Mouse (Mus musculus) mouse embryonic stem cell (cell line): Measurements from ENCODE around the gene Dync1h1.
"Not testable (repeated sequence)": the region's sequence is repeated elsewhere in the genome, so short reads cannot be mapped to it uniquely, and the experiment has no call there.

Source experiments
- in situ Hi-C, 2 experiments: fragments of 300-500 bp; cut with MboI; formaldehyde crosslinking; loops; 1 replicate in 1 of 2; 3 replicates in 1 of 2; pipeline ENCODE4 v1.14.3; 2019 to 2020; ENCODE audit warnings: low sequenced_read_pairs in 2 of 2, low pct_unique_long_range_greater_than_20kb in 1 of 2, mixed read lengths in 1 of 2; ENCODE audit not compliant: unreplicated experiment in 1 of 2

The Dync1h1 gene

DNA sequence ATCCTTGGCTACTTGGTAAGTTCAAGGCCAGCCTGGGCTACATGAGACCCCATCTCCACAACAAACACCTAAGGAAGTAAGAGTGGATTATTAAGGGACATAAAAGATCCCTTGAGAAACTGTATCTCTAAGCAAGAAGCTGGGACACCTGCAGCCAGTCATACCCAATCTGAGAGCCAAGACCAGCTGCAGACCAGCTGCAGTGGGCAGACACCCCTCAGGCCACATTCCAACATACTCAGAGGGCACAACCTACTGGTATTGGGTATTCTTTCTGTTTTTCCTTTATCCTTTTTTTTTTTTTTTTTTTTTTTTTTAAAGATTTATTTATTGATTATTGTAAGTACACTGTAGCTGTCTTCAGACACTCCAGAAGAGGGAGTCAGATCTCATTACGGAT lies 82.3 kb downstream of the Dync1h1 start:
- in situ Hi-C loops: no loop called here

DNA sequence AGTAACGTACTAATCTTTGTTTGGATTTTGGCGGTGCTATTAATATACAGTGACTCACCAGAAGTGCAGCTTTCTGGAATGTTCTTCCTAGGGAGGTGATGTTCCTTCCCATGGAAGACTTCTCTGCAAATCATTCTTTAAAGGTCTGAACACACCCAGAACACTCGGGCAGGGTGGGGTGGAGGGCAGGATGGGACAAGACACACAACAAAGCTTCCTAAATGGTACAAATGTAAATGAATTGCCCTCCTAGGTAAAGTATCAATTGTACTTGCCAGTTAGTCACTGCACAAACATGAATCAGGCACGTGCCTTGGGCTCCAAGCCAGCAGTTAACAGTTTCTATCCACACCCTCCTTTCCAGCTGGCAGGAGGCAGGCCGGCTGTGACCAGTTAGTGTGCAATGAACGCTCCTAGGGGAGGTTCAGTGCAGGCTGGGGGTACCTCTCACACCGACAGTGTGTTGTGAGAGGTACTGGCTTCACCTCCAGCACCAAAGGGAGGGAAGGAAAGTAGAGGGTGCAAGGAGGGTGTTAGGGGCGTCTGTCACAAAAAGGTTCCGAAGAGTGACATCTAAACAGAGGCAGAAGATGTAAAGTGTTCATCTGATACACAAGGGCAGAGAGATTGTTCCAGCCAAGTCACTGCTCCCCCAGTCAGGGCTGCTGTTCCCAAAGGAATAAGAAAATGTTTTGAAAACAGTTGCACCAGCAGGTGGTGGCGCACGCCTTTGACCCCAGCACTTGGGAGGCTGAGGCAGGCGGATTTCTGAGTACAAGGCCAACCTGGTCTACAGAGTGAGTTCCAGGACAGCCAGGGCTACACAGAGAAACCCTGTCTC lies 86.9 kb downstream of the Dync1h1 start:
- in situ Hi-C loops: no loop called here

DNA sequence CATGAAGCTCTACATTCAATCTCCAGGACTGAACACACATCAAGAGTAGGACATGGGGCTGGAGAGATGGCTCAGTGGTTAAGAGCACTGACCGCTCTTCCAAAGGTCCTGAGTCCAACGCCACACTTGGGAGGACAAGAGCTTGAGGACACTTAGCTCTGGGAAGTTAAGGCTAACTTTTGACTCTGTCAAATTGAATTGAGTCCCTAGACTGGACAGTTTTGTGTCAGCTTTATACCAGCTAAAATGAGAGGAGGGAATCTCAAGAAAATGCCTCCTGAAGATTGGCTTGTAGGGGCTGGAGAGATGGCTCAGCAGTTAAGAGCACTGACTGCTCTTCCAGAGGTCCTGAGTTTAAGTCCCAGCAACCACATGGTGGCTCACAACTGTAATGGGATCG lies 87.7 kb downstream of the Dync1h1 start:
- in situ Hi-C loops: not testable (repeated sequence)

DNA sequence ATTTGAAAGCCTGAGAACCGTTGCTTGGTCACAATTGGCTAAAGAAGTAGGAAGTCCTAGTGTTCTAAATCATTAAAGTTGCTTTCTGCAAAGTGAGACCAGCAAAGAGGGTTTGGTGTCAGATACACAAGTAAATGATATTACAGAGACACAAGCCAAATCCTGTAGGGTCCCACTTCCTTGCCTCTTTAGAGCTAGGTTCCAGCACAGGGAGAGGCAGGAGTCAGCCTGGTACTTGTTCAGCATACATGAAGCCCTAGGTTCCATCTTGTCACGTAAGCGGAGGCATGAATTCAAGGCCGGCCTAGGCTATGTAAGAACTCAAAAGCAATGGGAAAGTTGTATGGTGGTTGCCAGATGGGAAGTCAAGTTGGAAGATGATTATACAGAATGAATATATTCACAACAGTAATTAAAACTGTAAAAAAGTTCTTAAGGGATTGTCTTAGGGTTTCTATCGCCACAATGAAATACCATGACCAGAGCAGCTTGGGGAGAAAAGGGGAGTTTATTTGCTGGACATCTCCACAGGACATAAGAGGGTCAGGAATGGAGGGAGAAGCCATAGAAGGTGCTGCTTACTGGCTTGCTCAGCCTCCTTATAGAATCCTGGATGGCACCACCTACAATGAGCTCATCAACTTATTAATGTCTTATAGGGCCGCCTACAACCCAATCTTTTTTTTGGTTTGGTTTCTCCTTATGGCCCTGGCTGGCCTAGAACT lies 88.8 kb downstream of the Dync1h1 start:
- in situ Hi-C loops: no loop called here

DNA sequence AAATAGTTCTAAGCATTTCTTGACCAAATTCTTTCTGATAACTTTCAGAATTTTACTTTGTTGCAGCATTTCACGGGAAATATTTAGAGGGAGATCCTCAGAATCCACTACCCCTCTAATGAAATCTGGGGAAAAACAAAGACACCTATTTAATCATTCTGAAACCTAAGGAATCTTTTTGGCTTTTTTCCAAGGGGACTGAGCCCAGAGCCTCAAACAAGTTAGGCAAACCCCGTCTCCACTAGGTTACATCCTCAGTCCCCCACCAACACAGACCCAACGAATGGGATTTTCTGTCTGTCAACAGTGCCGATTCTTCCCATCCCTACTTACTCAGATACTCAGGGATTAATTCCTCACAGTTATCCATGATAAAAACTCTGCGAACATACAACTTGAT lies 92.1 kb downstream of the Dync1h1 start:
- in situ Hi-C loops: not testable (repeated sequence)

DNA sequence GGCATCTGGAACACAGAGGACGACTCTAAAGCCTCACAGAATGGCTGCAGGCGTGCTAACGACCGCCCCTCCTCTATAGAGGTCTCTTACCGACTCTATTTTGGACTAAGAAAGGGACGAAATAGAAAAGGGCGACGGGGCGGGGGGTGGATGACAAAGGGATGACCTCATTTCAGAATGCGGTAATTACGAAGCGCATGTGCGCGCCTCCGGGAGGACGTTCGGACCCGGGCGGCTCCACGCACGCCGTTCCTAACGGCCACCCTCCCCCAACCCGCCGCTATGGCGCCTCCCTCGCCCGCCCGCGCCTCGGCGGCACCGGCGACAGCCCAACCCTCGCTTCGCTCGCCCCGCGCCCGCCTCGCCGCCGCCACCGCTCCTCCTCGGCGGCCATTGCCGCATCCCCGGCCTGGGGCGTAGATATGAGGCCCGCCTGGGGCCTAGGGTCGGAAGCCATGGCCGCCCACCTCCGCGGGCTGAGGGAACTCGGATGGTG lies 94.5 kb downstream of the Dync1h1 start:
- in situ Hi-C loops: no loop called here

DNA sequence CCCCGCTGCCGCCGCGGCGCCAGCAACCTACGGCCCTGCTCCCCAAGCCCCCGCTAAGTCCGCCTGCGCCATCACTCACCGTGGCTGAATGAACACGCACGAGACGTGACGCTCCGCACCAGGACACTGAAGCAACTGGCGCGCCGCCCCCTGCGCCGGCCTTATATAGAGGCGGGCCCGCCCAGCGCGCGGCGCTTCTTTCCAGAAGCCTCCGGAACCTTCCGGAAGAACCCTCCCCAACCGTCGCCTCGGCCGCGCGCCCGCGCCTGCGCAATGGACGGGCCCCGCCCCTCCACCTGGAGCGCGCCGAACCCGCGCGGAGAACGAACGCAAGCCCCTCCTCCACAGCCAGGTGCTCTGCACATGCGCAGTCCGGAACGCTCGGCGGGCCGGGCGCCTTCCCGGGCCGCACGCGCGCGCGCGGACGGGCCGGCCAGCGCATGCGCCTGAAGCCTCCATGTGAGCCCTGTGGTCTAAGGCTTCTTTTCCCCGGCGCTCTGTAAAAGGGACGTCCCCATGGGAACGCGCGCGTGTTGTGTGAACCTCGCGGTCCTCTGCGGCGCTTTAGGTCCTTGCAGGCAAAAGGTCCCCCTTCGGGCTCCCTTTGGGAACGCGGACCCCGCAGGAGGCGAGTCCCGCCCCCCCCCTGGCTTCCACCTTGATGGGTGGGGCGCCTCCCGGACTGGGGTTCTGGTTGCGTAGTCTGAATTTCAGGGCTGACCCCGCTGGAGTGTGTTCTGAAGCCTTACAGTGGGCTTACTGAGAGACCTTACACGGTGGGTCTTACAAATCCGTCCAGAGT lies 95.1 kb downstream of the Dync1h1 start:
- in situ Hi-C loops: no loop called here

DNA sequence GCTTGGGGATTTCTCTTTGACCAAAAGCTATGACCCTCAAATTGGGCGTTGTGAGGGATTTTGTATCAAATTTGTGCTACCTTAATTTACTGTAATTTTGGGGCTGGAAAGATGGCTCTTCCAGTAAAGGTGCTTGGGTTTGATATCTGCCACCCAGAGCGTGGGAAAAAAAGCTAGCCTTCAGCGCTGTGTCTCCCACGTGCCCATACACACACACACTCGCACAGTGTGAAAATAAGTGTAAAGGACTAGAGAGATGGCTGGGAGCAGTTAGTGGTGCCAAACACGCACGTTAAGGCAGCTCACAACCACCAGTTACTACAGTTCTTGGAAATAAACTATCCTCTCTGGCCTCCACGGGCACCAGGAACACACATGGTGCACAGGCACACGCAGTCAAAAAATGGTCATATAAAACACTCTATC lies 95.7 kb downstream of the Dync1h1 start:
- in situ Hi-C loops: no loop called here

DNA sequence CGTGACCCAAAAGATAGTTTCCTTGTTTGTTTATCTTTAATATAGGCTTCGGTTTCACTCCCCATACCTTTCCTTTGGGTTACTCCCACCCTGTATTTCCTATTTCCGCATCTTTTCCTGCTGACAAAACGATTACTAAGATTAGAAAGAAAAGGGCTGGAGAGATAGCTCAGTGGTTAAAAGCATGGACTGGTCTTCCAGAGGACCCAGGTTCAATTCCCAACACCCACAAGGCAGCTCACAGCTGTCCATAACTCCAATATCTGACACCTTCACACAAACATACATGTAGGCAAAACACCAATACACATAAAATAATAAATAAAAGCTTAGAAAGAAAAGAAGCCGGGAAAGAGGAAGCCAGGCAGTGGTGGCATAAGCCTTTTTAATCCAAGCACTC lies 96.2 kb downstream of the Dync1h1 start:
- in situ Hi-C loops: no loop called here

DNA sequence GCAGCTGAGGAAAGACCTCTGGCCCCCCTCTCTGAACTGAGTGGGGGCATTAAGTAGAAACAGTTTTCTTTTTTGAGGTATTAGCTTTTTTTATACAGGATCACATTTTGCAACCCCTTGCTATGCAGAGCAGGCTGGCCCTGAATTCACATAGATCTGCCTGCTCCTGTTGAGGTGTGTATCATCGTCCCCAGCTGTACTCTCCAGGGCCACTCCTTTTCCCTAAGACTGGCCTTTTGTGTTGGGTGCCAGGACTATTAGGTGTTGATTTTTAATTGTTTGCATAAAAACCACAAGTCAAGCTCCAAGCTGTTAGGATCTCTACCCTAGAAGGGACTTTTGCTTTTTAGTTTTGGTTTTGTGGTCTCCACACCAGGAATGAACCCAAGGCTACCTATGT lies 96.8 kb downstream of the Dync1h1 start:
- in situ Hi-C loops: no loop called here

DNA sequence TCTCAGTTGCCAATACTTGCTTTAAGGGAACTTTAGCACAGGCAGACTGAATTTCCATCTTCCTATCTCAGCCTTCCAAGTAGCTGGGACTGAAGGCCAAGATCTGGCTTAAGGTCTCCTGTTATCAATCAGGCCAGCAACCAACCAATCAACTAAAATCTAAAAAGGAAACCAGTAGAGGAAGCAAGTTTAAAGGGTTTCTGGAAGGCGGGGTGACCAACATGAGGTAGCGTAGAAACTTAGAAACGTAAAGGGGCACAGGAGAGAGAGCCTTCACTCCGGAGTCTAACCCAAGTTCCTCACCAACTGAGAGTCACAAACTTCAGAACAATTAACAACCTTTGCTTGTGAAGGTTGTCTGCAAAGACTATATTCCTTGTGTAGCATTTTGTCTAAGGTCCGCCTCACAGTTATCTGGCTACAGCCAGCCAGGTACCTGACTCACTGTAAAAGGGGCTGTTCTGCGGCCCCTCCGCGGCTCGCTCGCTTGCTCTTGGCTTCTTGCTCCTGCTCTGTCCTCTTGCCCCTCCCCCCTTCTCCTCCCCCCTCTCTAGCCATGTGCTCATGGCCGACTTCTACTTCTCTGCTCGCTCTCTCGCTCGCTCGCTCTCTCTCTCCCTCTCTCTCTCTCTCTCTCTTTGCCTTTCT lies 97.4 kb downstream of the Dync1h1 start:
- in situ Hi-C loops: no loop called here

DNA sequence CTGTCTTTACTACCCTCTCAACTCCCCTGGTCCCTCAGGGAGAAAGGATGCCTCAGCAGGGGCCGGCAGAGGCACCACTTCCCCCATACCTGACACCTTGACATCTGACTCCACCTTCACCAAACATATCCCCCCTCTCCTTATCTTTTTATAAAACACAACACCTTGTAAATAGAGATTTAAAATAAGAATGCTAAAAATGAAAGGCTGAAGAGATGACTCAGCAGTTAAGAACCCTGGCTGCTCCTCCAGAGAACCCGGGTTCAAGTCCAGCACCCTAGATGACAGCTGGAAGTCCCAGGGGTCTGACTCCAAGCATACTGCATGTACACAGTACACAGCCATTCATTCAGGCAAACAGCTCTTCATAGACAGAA lies 97.9 kb downstream of the Dync1h1 start:
- in situ Hi-C loops: no loop called here

DNA sequence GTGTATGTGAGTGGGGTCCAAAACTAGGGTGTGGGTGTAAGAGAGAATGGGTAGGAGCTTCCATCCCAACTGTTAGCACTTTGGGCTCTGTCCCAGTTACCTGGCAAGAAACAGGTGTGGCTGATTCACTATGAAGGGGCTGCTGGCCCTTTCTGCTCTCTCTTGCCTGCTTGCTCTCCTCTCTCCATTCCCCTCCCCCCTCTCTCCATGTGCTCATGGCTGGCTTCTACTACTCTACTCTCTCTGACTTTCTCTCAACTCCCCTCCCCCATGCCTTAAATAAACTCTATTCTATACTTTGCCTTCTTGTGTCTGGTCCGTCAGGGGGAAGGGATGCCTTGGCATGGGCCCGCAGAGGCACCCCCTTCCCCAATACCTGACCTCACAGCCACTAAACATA lies 99.5 kb downstream of the Dync1h1 start:
- in situ Hi-C loops: no loop called here

DNA sequence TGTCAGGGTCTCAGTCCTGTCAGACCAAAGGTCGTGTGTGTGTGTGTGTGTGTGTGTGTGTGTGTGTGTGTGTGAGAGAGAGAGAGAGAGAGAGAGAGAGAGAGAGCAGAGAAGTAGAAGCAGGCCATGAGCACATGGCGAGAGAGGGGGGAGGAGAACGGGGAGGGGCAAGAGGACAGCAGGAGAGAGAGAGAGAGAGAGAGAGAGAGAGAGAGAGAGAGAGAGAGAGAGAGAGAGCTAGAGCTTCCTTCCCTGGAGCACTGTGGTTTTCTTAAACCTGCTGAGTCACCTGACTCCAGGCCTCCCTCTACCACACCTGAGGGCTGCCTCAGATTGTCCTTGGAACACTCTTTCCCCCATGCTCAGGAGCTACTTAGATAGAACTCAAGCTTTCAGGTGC lies 100.1 kb downstream of the Dync1h1 start:
- in situ Hi-C loops: not testable (repeated sequence)

DNA sequence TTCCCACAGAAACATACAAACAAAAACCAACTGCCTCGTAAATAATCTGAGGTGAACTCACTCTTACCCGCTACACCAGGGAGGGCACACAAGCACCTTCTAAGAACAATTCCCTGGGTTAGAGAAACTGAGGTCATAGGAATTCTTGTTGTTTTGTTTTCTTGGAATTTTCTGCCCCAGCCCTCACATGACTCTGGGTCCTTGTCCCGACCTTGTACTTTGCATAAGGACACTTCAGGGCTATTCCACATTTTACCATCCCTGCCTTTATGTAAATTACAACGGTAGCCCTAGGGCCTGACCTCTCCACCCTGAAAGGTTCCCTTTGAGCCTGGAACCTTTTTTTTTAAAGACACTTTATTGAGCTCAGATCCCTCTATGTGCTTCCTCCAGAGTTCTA lies 101.3 kb downstream of the Dync1h1 start, which contains the start of gene Hsp90aa1:
Gene Hsp90aa1, minus strand, starts transcription at position 173 of the 400 bp plus-strand sequence.
- in situ Hi-C loops: no loop called here

DNA sequence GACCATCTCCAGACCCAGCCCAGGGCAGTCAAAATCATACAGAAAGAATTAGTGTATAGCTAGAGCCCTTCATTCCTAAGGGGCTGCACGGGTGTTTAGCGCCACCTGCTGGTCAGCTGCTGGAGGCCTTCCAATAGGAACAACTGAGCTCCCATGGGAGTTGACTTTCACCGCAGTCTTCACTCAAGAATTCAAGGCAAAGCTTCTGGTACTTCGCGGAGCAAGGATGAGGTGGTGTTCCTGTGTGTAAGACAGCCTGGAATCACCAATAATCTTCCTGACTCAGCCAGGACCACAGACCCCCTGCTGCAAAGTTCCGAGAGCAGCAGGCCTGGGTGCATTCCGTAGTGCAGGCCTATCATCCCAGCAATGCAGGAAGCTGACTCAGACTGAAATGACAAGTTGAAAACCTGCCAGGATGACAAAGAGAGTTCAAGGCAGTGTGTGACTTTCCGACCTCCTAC lies 101.8 kb downstream of the Dync1h1 start:
- in situ Hi-C loops: no loop called here

DNA sequence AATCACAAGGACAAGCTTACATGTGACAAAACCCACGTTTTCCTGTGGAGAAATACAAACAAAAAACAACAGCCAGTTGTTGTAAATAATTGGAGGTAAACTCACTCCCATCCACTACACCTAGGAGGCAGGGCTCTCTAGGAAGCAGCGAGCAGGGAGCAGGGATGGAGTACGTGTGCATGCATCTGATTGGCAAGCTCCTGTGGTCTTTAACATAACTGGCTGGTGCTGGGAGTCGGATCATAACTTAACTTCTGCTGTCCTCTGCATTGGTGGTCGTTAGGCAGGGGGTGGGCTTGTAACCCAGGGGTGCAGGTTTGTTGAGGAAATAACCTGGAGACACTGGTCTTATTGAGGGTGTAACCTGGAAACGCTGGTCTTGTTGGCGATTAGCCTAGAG lies 102.4 kb downstream of the Dync1h1 start:
- in situ Hi-C loops: no loop called here

DNA sequence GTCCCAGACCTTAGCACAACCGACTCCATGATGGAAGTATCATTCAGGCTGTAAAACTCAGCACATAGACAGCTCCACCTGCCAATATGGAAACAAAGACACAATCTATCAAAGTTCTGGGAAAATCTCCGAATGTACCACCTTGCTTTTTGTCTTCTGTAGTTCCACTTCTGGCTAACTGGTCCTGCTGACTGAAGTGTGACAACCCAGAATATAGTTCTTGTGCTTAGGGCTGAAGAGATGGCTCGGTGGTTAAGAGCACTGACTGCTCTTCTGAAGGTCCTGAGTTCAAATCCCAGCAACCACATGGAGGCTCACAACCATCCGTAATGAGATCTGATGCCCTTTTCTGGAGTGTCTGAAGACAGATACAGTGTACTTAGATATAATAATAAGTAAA lies 104.2 kb downstream of the Dync1h1 start:
- in situ Hi-C loops: not testable (repeated sequence)
